9 mouse cellular contexts compared by ENCODE assay signal in genomic region chr1:35653119-35653956, GRCm38 (mm10).
DNase-seq lines count a peak whose midpoint lies in the region; ATAC-seq and TF ChIP-seq lines count a peak whose summit lies in the region.
"Had no signal": no experiment of that assay in that cellular context is flagged by ENCODE, and none has a peak within 500 bp of the region (broad histone marks: within the 10 kb centered on the region; RNA-seq: fewer than 3 reads in every experiment).

No protein-coding gene starts in this region.

- in situ Hi-C loops in CH12.LX (cut with MboI; ENCODE audit: low pct_ligation_motif_present, low pct_unique_long_range_greater_than_20kb, low sequenced_read_pairs), result no loop called here

- peak; percentile 9 to 29 for DNase-seq in heart, adult 18-20 months
- DNase-seq in heart, adult 8-10 months (ENCODE audit: low spot score), result no peak
- peak; percentile 80 for DNase-seq in CH12.LX (ENCODE audit: extremely low read depth)
- DNase-seq in hindbrain, postnatal 0 days (ENCODE audit: low spot score), result peak; percentile 70
- DNase-seq in spleen, adult 12 weeks (ENCODE audit: low spot score), result peak; percentile 33
- DNase-seq in kidney, adult 11 months, result no peak
- DNase-seq in kidney, adult 8-10 months, result no peak
- DNase-seq in gastrocnemius, postnatal 14 days, result no peak

- dilution Hi-C loops in CH12.LX (cut with MboI; ENCODE audit: extremely low pct_ligation_motif_present, extremely low pct_unique_long_range_greater_than_20kb, low sequenced_read_pairs), result no loop called here

- TF ChIP-seq CTCF in CH12.LX (conservative IDR thresholded peaks at IDR 0.05 in 1 of 2, IDR thresholded peaks at IDR 0.05 in 1 of 2; ENCODE audit: low read depth in 2 of 2, low read length in 2 of 2), result no peak
- no peak for TF ChIP-seq CTCF in hindbrain, postnatal 0 days (IDR thresholded peaks at IDR 0.05; ENCODE audit: low read depth)

- peaks cover 3 to 34% of the 10 kb centered on the region in 2 experiments for H3K4me1 ChIP-seq in CH12.LX (ENCODE audit: control insufficient read depth in 1 of 2, insufficient read depth in 2 of 2)
- no peaks in the 10 kb centered on the region for H3K4me1 ChIP-seq in hindbrain, postnatal 0 days (ENCODE audit: insufficient read depth, low read length)

- ATAC-seq in hindbrain, postnatal 0 days, result peak; percentile 32; the same call in 1 of the 2 replicates

- 41% methylated on average over 13 of the region's 13 CpGs for WGBS in hindbrain, postnatal 0 days

- no peak overlapping the region for H3K27ac ChIP-seq in CH12.LX (ENCODE audit: insufficient read depth, low read depth)
- H3K27ac ChIP-seq in hindbrain, postnatal 0 days, result no peak overlapping the region
- H3K27ac ChIP-seq: embryonic facial prominence, embryonic 15.5 days had no signal

- TF ChIP-seq EP300 in CH12.LX (IDR thresholded peaks at IDR 0.05; ENCODE audit: low read length), result peak; percentile 39

- H3K9me3 ChIP-seq in CH12.LX (replicated peaks; ENCODE audit: low read length), result peaks cover 4% of the 10 kb centered on the region
- no peaks in the 10 kb centered on the region for H3K9me3 ChIP-seq in hindbrain, postnatal 0 days (ENCODE audit: low read length)
- H3K9me3 ChIP-seq: embryonic facial prominence, embryonic 15.5 days had no signal

- H3K4me2 ChIP-seq in CH12.LX (ENCODE audit: insufficient read depth, low read depth, poor library complexity, severe bottlenecking), result peak overlapping the region; percentile 33; the same call in 1 of the 2 replicates
- H3K4me2 ChIP-seq in hindbrain, postnatal 0 days (ENCODE audit: low read depth, low read length), result 0 out of 2 replicates have a peak overlapping the region, but pooled peaks have one; percentile 11
- H3K4me2 ChIP-seq: embryonic facial prominence, embryonic 15.5 days had no signal

- H3K27me3 ChIP-seq in CH12.LX (replicated peaks), result no peaks in the 10 kb centered on the region
- H3K27me3 ChIP-seq in hindbrain, postnatal 0 days (ENCODE audit: insufficient read depth, low read length), result no peaks in the 10 kb centered on the region
- H3K27me3 ChIP-seq: embryonic facial prominence, embryonic 15.5 days had no signal

- no peak overlapping the region for H3K4me3 ChIP-seq in CH12.LX (replicated peaks in 1 of 3; ENCODE audit: low read depth in 2 of 3, low read length in 2 of 3, poor library complexity in 1 of 3)
- H3K4me3 ChIP-seq in hindbrain, postnatal 0 days (ENCODE audit: low read length), result no peak overlapping the region
- H3K4me3 ChIP-seq: embryonic facial prominence, embryonic 15.5 days had no signal

- no peak overlapping the region for H3K9ac ChIP-seq in CH12.LX (ENCODE audit: insufficient read depth, low read depth)
- H3K9ac ChIP-seq in hindbrain, postnatal 0 days (replicated peaks; ENCODE audit: low read length), result no peak overlapping the region
- H3K9ac ChIP-seq: embryonic facial prominence, embryonic 15.5 days had no signal

- intact Hi-C loops in gastrocnemius, postnatal 14 days (cut with DNase I; ENCODE audit: low total_unique reads), result no loop called here

- H3K79me2 ChIP-seq in CH12.LX (replicated peaks; ENCODE audit: control insufficient read depth, extremely low read depth, insufficient read depth, poor library complexity, severe bottlenecking), result no peaks in the 10 kb centered on the region

- no peak for TF ChIP-seq RAD21 in CH12.LX (IDR thresholded peaks at IDR 0.05; ENCODE audit: low read depth, low read length)

- H3K36me3 ChIP-seq in CH12.LX (replicated peaks in 1 of 2; ENCODE audit: control insufficient read depth in 1 of 2, insufficient read depth in 1 of 2, low read length in 1 of 2), result no peaks in the 10 kb centered on the region
- no peaks in the 10 kb centered on the region for H3K36me3 ChIP-seq in hindbrain, postnatal 0 days (ENCODE audit: insufficient read depth, low read length)
- H3K36me3 ChIP-seq: embryonic facial prominence, embryonic 15.5 days had no signal

- no peak for TF ChIP-seq POLR2A in CH12.LX (IDR thresholded peaks at IDR 0.05; ENCODE audit: low read depth, low read length)

TF ChIP-seq in CH12.LX, 34 proteins besides CTCF, POLR2A, EP300 and RAD21:
- TF ChIP-seq MAZ (IDR thresholded peaks at IDR 0.05; ENCODE audit: low read depth, low read length), result no peak
- TF ChIP-seq TCF12 (IDR thresholded peaks at IDR 0.05; ENCODE audit: low read depth, low read length), result peak; percentile 47; the same call in 1 of the 2 replicates
- no peak for TF ChIP-seq IRF4 (IDR thresholded peaks at IDR 0.05; ENCODE audit: low read depth, low read length)
- no peak for TF ChIP-seq UBTF (IDR thresholded peaks at IDR 0.05; ENCODE audit: low read depth, low read length)
- no peak for TF ChIP-seq POLR2AphosphoS2 (IDR thresholded peaks at IDR 0.05; ENCODE audit: low read depth, low read length)
- no peak for TF ChIP-seq HCFC1 (IDR thresholded peaks at IDR 0.05; ENCODE audit: low read depth, low read length)
- TF ChIP-seq ZKSCAN1 (IDR thresholded peaks at IDR 0.05; ENCODE audit: borderline replicate concordance, low read depth, low read length), result no peak
- peak; percentile 40 for TF ChIP-seq ETS1 (conservative IDR thresholded peaks at IDR 0.05; ENCODE audit: low read depth, low read length)
- no peak for TF ChIP-seq CHD2 (IDR thresholded peaks at IDR 0.05; ENCODE audit: low read length)
- TF ChIP-seq JUN (IDR thresholded peaks at IDR 0.05; ENCODE audit: insufficient read depth, low read depth, low read length), result no peak
- TF ChIP-seq ZC3H11A (IDR thresholded peaks at IDR 0.05; ENCODE audit: low read depth, low read length), result no peak
TF ChIP-seq in CH12.LX: peak in this region for 2.

Comparison
In these comparisons a context has a peak if more than half of its experiments do, and no peak if none do; other contexts are left out.
1. DNase-seq: peak in heart, adult 18-20 months (2 of 2), CH12.LX (single experiment), hindbrain, postnatal 0 days (single experiment) and spleen, adult 12 weeks (single experiment); none in heart, adult 8-10 months (single experiment), kidney, adult 11 months (single experiment), kidney, adult 8-10 months (0 of 2) and gastrocnemius, postnatal 14 days (single experiment).